Mouse (Mus musculus) ES-E14 (cell line): ENCODE measurements at regions not wholly inside any gene's neighbourhood (a gene's known extent, or its start where the extent isn't known, plus 50 kb on each side); places are given as distances from the start of the nearest gene placed in this dataset.

Experiments
- CHD2 ChIP-seq: IDR thresholded peaks from 2 replicates; pipeline ENCODE4 v1.6.1; 2014; ENCODE audit warnings: mild to moderate bottlenecking, low read depth, low read length, inconsistent platforms
- HCFC1 ChIP-seq: IDR thresholded peaks from 2 replicates; pipeline ENCODE4 v1.6.1; 2012; ENCODE audit warnings: low read length, inconsistent platforms, borderline replicate concordance; ENCODE audit not compliant: insufficient read depth
- MAFK ChIP-seq: IDR thresholded peaks from 2 replicates; pipeline ENCODE4 v1.6.1; 2014; ENCODE audit warnings: mild to moderate bottlenecking, low read depth, low read length, inconsistent platforms; ENCODE audit not compliant: insufficient read depth
- ZNF384 ChIP-seq: IDR thresholded peaks from 2 replicates; pipeline ENCODE4 v1.6.1; 2012; ENCODE audit warnings: low read depth, low read length, inconsistent platforms

GRCm38 (mm10) chr13:82432411-82432810, 649.5 kb downstream of the Cetn3 start:
- TF ChIP-seq HCFC1 (no peak), ZNF384 (no peak), CHD2 (no peak), MAFK (no peak)
